Mouse (Mus musculus) cerebellum, postnatal 25 days (tissue): ENCODE results near the gene Vmn1r47.
"Not testable (repeated sequence)": the region's sequence is repeated elsewhere in the genome, so short reads cannot be mapped to it uniquely, and the experiment has no call there.

Experiments
- DNase-seq, 2 experiments: peaks; one replicate each; pipeline ENCODE4 v3.0.0; 2021; ENCODE audit warnings: mixed read lengths in 2 of 2

Vmn1r47 gene

DNA sequence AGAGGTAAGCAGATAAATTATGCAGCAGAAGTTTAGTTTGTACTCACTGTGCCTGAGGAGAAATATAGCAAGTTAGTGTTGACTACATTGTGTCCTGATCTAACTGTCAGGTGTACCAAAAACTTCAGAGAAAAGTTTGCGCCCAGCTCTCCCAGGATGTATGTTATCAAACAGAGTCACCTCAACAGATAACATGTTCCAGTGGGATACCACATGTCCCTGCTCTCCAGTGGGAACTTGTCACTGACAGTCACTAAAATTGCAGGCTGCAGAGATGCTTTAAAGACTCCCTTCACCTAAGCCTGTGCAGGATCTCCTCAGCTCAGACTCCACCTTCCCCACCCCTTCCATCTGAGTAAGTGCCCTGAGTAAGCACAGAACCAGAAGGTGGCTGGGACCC, at the start of gene Vmn1r47:
Gene Vmn1r47 (plus strand): TSS at position 301 of the 400 bp plus-strand sequence.
- not testable (repeated sequence) for DNase-seq

GRCm38 (mm10) chr6:89966341-89966740, 49.6 kb upstream of the Vmn1r47 start:
- no peak for DNase-seq

DNA sequence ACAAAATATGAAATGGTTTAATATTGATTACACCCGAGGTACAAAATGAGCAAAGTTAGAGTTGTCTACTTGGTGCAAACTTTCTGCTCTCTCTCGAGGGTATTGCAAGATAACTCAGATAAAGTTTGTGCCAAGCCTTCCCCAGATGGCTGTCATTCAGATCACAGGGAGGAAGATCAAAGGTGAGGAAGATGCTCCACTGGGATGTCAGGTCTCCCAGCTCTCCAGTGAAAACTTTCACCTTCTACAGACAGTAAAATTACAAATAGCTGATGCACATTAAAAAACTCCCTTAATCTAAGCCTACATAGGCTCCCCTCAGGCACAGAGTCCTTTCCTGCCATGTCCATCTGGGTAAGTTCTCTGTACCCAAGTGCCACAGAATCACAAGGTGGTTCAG, 46.9 kb upstream of the Vmn1r47 start, which contains the start of gene Vmn1r46:
Gene Vmn1r46 (plus strand): TSS at position 301 of the 400 bp plus-strand sequence.
- no peak for DNase-seq

GRCm38 (mm10) chr6:89985989-89986388, 30.0 kb upstream of the Vmn1r47 start:
- no peak for DNase-seq

DNA sequence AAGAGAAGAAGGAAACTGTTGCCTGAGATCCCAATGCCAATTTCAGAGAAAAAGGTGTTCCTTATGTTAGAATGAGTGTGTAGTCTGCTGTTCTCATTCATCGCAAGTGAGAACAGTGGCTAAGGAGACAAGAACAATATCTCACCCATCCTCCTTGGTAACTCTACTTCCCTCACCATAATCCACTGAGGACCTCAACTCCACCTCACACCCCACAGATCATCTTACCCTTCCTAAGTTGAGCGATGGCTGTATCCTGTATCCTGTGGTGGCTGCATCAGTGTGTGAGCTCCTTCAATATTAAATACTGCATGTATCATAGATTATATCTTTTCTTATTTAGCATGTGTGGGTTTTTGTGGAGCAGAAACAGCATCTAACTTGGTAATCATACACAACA, 20.8 kb downstream of the Vmn1r47 start, which contains the start of gene Vmn1r48:
Gene Vmn1r48 (minus strand): TSS at position 101 of the 400 bp plus-strand sequence.
- DNase-seq, result not testable (repeated sequence)
